Mouse (Mus musculus): Measurements from ENCODE around the gene Zgrf1. TPM values are rescaled to one million over a fixed set of nuclear protein-coding genes. Genes with fewer than 3 reads are reported as not detected.

Gene Zgrf1
- polyA plus RNA-seq (2016; fragmentation: Nextera tagmentation; extraction: Ambion mirVana), result 16.5 and 20.0 TPM in 2 replicates

GRCm38 (mm10) chr3:127552973-127553719 is at the start of gene Zgrf1, which contains the start of gene Larp7:
Gene Zgrf1, plus strand, starts transcription at chr3:127553489.
Gene Larp7, minus strand, starts transcription at chr3:127553349.
- Histone ChIP-seq H3K27me3 (no peaks in the 10 kb centered on the region), H3K4me3 (replicated peaks) (peak within 1 kb of the TSS; percentile 80), H3K9ac (peak within 1 kb of the TSS; percentile 68), H3K9me3 (no peaks in the 10 kb centered on the region), H3K4me1 (peaks cover 16% of the 10 kb centered on the region), H3K36me3 (replicated peaks) (peaks cover 22% of the 10 kb centered on the region), H3K27ac (peak within 1 kb of the TSS; percentile 91), H3K4me2 (peak within 1 kb of the TSS; percentile 68)
- WGBS, result under 1% methylated on average over 68 of the region's 73 CpGs
- ATAC-seq (ENCODE audit: low FRiP score), result peak; percentile 99

GRCm38 (mm10) chr3:127507878-127508783 is 45.2 kb upstream of the Zgrf1 start:
- H3K9me3 ChIP-seq, result no peaks in the 10 kb centered on the region
- H3K36me3 ChIP-seq (replicated peaks), result no peaks in the 10 kb centered on the region
- no peaks in the 10 kb centered on the region for H3K27me3 ChIP-seq
- no peak overlapping the region for H3K4me3 ChIP-seq (replicated peaks)
- no peak overlapping the region for H3K27ac ChIP-seq
- WGBS, result 82% methylated on average over 15 of the region's 15 CpGs
- ATAC-seq (ENCODE audit: low FRiP score), result no peak
- H3K4me1 ChIP-seq, result no peaks in the 10 kb centered on the region
- no peak overlapping the region for H3K9ac ChIP-seq
- no peak overlapping the region for H3K4me2 ChIP-seq

- 88% methylated on average over 12 of the region's 12 CpGs for WGBS
- no peak overlapping the region for H3K4me2 ChIP-seq
- H3K27me3 ChIP-seq, result peaks cover 4% of the 10 kb centered on the region; the same call in 1 of the 2 replicates
- H3K9me3 ChIP-seq, result no peaks in the 10 kb centered on the region
- no peak overlapping the region for H3K9ac ChIP-seq
- H3K4me1 ChIP-seq, result 0 out of 2 replicates have a peak, but pooled peaks cover 6% of the 10 kb centered on the region
- ATAC-seq (ENCODE audit: low FRiP score), result no peak
- no peaks in the 10 kb centered on the region for H3K36me3 ChIP-seq (replicated peaks)
- no peak overlapping the region for H3K4me3 ChIP-seq (replicated peaks)
- H3K27ac ChIP-seq, result no peak overlapping the region
Measured at GRCm38 (mm10) chr3:127511786-127512746, 41.2 kb upstream of the Zgrf1 start.

- no peak for ATAC-seq (ENCODE audit: low FRiP score)
- Histone ChIP-seq H3K36me3 (replicated peaks) (no peaks in the 10 kb centered on the region), H3K27ac (no peak overlapping the region), H3K4me2 (no peak overlapping the region), H3K9ac (no peak overlapping the region), H3K27me3 (peaks cover 4% of the 10 kb centered on the region; the same call in 1 of the 2 replicates), H3K4me3 (replicated peaks) (no peak overlapping the region), H3K4me1 (0 out of 2 replicates have a peak, but pooled peaks cover 6% of the 10 kb centered on the region), H3K9me3 (no peaks in the 10 kb centered on the region)
- 73% methylated on average over 15 of the region's 15 CpGs for WGBS
Measured at GRCm38 (mm10) chr3:127512794-127513335, 40.4 kb upstream of the Zgrf1 start.

- Histone ChIP-seq H3K27me3 (peaks cover 4% of the 10 kb centered on the region; the same call in 1 of the 2 replicates), H3K4me2 (no peak overlapping the region), H3K9me3 (no peaks in the 10 kb centered on the region), H3K4me3 (replicated peaks) (no peak overlapping the region), H3K27ac (no peak overlapping the region), H3K4me1 (0 out of 2 replicates have a peak, but pooled peaks cover 6% of the 10 kb centered on the region), H3K36me3 (replicated peaks) (no peaks in the 10 kb centered on the region), H3K9ac (no peak overlapping the region)
- 91% methylated on average over 2 of the region's 2 CpGs for WGBS
- ATAC-seq (ENCODE audit: low FRiP score), result no peak
Measured at GRCm38 (mm10) chr3:127513699-127514098, 39.6 kb upstream of the Zgrf1 start.

- no peaks in the 10 kb centered on the region for H3K36me3 ChIP-seq (replicated peaks)
- peaks cover 4% of the 10 kb centered on the region; the same call in 1 of the 2 replicates for H3K27me3 ChIP-seq
- H3K9ac ChIP-seq, result no peak overlapping the region
- H3K4me3 ChIP-seq (replicated peaks), result no peak overlapping the region
- WGBS, result 79% methylated on average over 1 of the region's 1 CpGs
- no peak overlapping the region for H3K4me2 ChIP-seq
- no peak overlapping the region for H3K27ac ChIP-seq
- H3K9me3 ChIP-seq, result no peaks in the 10 kb centered on the region
- no peak for ATAC-seq (ENCODE audit: low FRiP score)
- 0 out of 2 replicates have a peak, but pooled peaks cover 6% of the 10 kb centered on the region for H3K4me1 ChIP-seq
Measured at GRCm38 (mm10) chr3:127515251-127515650, 38.0 kb upstream of the Zgrf1 start.

GRCm38 (mm10) chr3:127520300-127520699 is 33.0 kb upstream of the Zgrf1 start:
- Histone ChIP-seq H3K4me1 (0 out of 2 replicates have a peak, but pooled peaks cover 6% of the 10 kb centered on the region), H3K9ac (no peak overlapping the region), H3K4me3 (replicated peaks) (no peak overlapping the region), H3K36me3 (replicated peaks) (no peaks in the 10 kb centered on the region), H3K9me3 (no peaks in the 10 kb centered on the region), H3K27ac (no peak overlapping the region), H3K4me2 (no peak overlapping the region), H3K27me3 (peaks cover 4% of the 10 kb centered on the region; the same call in 1 of the 2 replicates)
- no peak for ATAC-seq (ENCODE audit: low FRiP score)
- 87% methylated on average over 6 of the region's 6 CpGs for WGBS

GRCm38 (mm10) chr3:127521156-127521555 is 32.1 kb upstream of the Zgrf1 start:
- 86% methylated on average over 10 of the region's 10 CpGs for WGBS
- no peaks in the 10 kb centered on the region for H3K27me3 ChIP-seq
- H3K9me3 ChIP-seq, result no peaks in the 10 kb centered on the region
- H3K4me2 ChIP-seq, result no peak overlapping the region
- H3K4me3 ChIP-seq (replicated peaks), result no peak overlapping the region
- H3K27ac ChIP-seq, result no peak overlapping the region
- ATAC-seq (ENCODE audit: low FRiP score), result no peak
- no peak overlapping the region for H3K9ac ChIP-seq
- H3K4me1 ChIP-seq, result 0 out of 2 replicates have a peak, but pooled peaks cover 3% of the 10 kb centered on the region
- H3K36me3 ChIP-seq (replicated peaks), result no peaks in the 10 kb centered on the region

- no peak for ATAC-seq (ENCODE audit: low FRiP score)
- H3K36me3 ChIP-seq (replicated peaks), result no peaks in the 10 kb centered on the region
- H3K4me3 ChIP-seq (replicated peaks), result no peak overlapping the region
- no peak overlapping the region for H3K27ac ChIP-seq
- no peaks in the 10 kb centered on the region for H3K27me3 ChIP-seq
- 86% methylated on average over 8 of the region's 8 CpGs for WGBS
- no peak overlapping the region for H3K9ac ChIP-seq
- no peaks in the 10 kb centered on the region for H3K4me1 ChIP-seq
- no peaks in the 10 kb centered on the region for H3K9me3 ChIP-seq
- no peak overlapping the region for H3K4me2 ChIP-seq
Measured at GRCm38 (mm10) chr3:127525188-127525819, 28.0 kb upstream of the Zgrf1 start.

- H3K27ac ChIP-seq, result no peak overlapping the region
- no peak overlapping the region for H3K9ac ChIP-seq
- H3K4me2 ChIP-seq, result no peak overlapping the region
- H3K9me3 ChIP-seq, result no peaks in the 10 kb centered on the region
- ATAC-seq (ENCODE audit: low FRiP score), result no peak
- H3K36me3 ChIP-seq (replicated peaks), result no peaks in the 10 kb centered on the region
- H3K27me3 ChIP-seq, result no peaks in the 10 kb centered on the region
- 75% methylated on average over 5 of the region's 5 CpGs for WGBS
- H3K4me1 ChIP-seq, result no peaks in the 10 kb centered on the region
- no peak overlapping the region for H3K4me3 ChIP-seq (replicated peaks)
Measured at GRCm38 (mm10) chr3:127527465-127528034, 25.7 kb upstream of the Zgrf1 start.
